Comparison of ENCODE assay signal across 13 mouse cellular contexts in the genomic region with DNA sequence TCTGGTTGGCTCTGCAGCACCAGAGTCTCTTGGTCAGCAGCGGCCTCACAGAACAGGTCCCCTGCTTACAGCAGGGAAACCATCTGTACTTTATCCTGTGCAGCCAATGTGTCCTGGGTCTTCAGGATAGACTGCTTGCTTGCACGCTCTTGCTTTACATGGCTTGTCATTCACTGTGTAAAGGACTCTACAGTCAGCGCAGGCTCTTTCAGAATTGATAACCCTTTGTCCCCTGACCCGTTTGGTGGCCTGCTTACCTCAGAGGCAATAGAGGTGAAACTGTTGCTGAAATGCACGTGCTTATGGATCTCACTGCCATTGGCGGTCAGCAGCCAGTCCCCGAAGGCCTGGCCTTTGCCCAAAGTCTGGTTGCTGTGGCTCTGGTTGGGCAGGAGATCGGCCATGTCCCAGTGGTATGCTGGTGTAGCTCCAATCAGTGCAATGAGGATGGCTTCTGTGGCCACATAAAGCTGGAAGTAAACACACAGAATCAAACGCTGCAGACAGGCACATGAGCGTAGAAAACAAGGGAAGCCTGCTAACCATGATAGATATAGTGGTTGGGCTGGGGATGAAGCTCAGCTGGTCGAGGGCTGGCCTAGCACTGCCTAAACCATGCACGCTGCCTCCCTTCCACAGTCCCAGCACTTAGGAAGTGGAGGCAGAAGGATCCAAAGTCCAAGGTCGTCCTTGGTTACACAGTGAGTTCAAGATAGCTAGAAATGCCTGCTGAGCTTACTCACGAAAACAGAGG. TPM values are rescaled to one million over a fixed set of nuclear protein-coding genes. Genes with fewer than 3 reads are reported as not detected.
DNase-seq lines count a peak whose midpoint lies in the region; ATAC-seq and TF ChIP-seq lines count a peak whose summit lies in the region.
"Had no signal": no experiment of that assay in that cellular context is flagged by ENCODE, and none has a peak within 500 bp of the region (broad histone marks: within the 10 kb centered on the region; RNA-seq: fewer than 3 reads in every experiment).

No protein-coding gene starts in this region.

- peak; percentile 36 for DNase-seq in kidney, postnatal 10 days
- no peak for DNase-seq in kidney, adult 2 months
- DNase-seq in brain, adult 2 months (ENCODE audit: low read depth, low spot score) = peak; percentile 51
- peak; percentile 26 for DNase-seq in cerebellum, adult 8-10 months
- peak; percentile 2 for DNase-seq in liver, embryonic 13.5 days
- DNase-seq in forebrain, embryonic 14.5 days (ENCODE audit: low spot score) = no peak
- DNase-seq in spleen, postnatal 36 days (ENCODE audit: low spot score in 2 of 2) = no peak
- DNase-seq: heart, postnatal 14 days; lung, postnatal 14 days; midbrain, embryonic 14.5 days had no signal

- no peak for TF ChIP-seq POLR2A in kidney, adult 2 months (IDR thresholded peaks at IDR 0.05; ENCODE audit: low read depth, low read length)

- ATAC-seq in liver, embryonic 13.5 days (ENCODE audit: low read depth) = peak; percentile 81
- ATAC-seq in forebrain, embryonic 14.5 days = no peak
- no peak for ATAC-seq in hindbrain, embryonic 16.5 days
- ATAC-seq: Patski had no signal

- H3K4me1 ChIP-seq in kidney, adult 2 months (ENCODE audit: control insufficient read depth, insufficient read depth, low read length) = no peaks in the 10 kb centered on the region
- H3K4me1 ChIP-seq in liver, embryonic 13.5 days (replicated peaks) = no peaks in the 10 kb centered on the region; the same call in 1 of the 2 replicates
- no peaks in the 10 kb centered on the region for H3K4me1 ChIP-seq in forebrain, embryonic 14.5 days (ENCODE audit: control insufficient read depth, insufficient read depth, low read length)
- H3K4me1 ChIP-seq in hindbrain, embryonic 16.5 days (ENCODE audit: control insufficient read depth, insufficient read depth, low read depth, low read length) = no peaks in the 10 kb centered on the region; the same call in 1 of the 2 replicates

- H3K27ac ChIP-seq in kidney, adult 2 months (ENCODE audit: insufficient read depth, low read depth, low read length) = no peak overlapping the region
- H3K27ac ChIP-seq in liver, embryonic 13.5 days = no peak overlapping the region; the same call in 1 of the 2 replicates
- no peak overlapping the region for H3K27ac ChIP-seq in forebrain, embryonic 14.5 days (ENCODE audit: low read depth, low read length)
- no peak overlapping the region; the same call in 1 of the 2 replicates for H3K27ac ChIP-seq in hindbrain, embryonic 16.5 days (ENCODE audit: low read depth, low read length)

- no peak overlapping the region for H3K4me2 ChIP-seq in liver, embryonic 13.5 days
- no peak overlapping the region for H3K4me2 ChIP-seq in forebrain, embryonic 14.5 days (ENCODE audit: low read length)
- no peak overlapping the region for H3K4me2 ChIP-seq in hindbrain, embryonic 16.5 days (ENCODE audit: low read length)

- H3K9me3 ChIP-seq in liver, embryonic 13.5 days (replicated peaks) = no peaks in the 10 kb centered on the region
- no peaks in the 10 kb centered on the region for H3K9me3 ChIP-seq in forebrain, embryonic 14.5 days (replicated peaks; ENCODE audit: control insufficient read depth, low read length)
- no peaks in the 10 kb centered on the region for H3K9me3 ChIP-seq in hindbrain, embryonic 16.5 days (ENCODE audit: control insufficient read depth, low read length)

- 87% methylated on average over 14 of the region's 14 CpGs for WGBS in kidney, adult 2 months
- 60% methylated on average over 14 of the region's 14 CpGs for WGBS in liver, embryonic 13.5 days (ENCODE audit: insufficient replicate concordance)
- WGBS in forebrain, embryonic 14.5 days = 86% methylated on average over 14 of the region's 14 CpGs
- 76% methylated on average over 14 of the region's 14 CpGs for WGBS in hindbrain, embryonic 16.5 days

- H3K27me3 ChIP-seq in kidney, adult 2 months (replicated peaks; ENCODE audit: control insufficient read depth, insufficient read depth, low read length) = no peaks in the 10 kb centered on the region
- H3K27me3 ChIP-seq in liver, embryonic 13.5 days = no peaks in the 10 kb centered on the region
- no peaks in the 10 kb centered on the region for H3K27me3 ChIP-seq in forebrain, embryonic 14.5 days (replicated peaks; ENCODE audit: control insufficient read depth, insufficient read depth, low read length)
- no peaks in the 10 kb centered on the region for H3K27me3 ChIP-seq in hindbrain, embryonic 16.5 days (replicated peaks; ENCODE audit: control insufficient read depth, insufficient read depth, low read length)
- H3K27me3 ChIP-seq: Patski had no signal

- no peak overlapping the region for H3K4me3 ChIP-seq in kidney, adult 2 months (ENCODE audit: insufficient read depth, low read depth, low read length)
- H3K4me3 ChIP-seq in liver, embryonic 13.5 days (replicated peaks) = no peak overlapping the region
- H3K4me3 ChIP-seq in forebrain, embryonic 14.5 days (ENCODE audit: low read depth, low read length) = no peak overlapping the region
- no peak overlapping the region for H3K4me3 ChIP-seq in hindbrain, embryonic 16.5 days (ENCODE audit: low read length)
- H3K4me3 ChIP-seq: erythroblast, embryonic 14.5 days had no signal

- no peak overlapping the region for H3K9ac ChIP-seq in liver, embryonic 13.5 days
- no peak overlapping the region for H3K9ac ChIP-seq in forebrain, embryonic 14.5 days (ENCODE audit: low read length)
- H3K9ac ChIP-seq in hindbrain, embryonic 16.5 days (ENCODE audit: low read depth, low read length) = no peak overlapping the region

- no peak for TF ChIP-seq CTCF in kidney, adult 2 months (conservative IDR thresholded peaks at IDR 0.05; ENCODE audit: insufficient read depth, insufficient read length, low read depth, low read length)

- no peaks in the 10 kb centered on the region for H3K36me3 ChIP-seq in kidney, adult 2 months (ENCODE audit: control insufficient read depth, insufficient read depth, low read length)
- H3K36me3 ChIP-seq in liver, embryonic 13.5 days = no peaks in the 10 kb centered on the region
- no peaks in the 10 kb centered on the region; the same call in 1 of the 2 replicates for H3K36me3 ChIP-seq in forebrain, embryonic 14.5 days (ENCODE audit: control insufficient read depth, insufficient read depth, low read length)
- no peaks in the 10 kb centered on the region for H3K36me3 ChIP-seq in hindbrain, embryonic 16.5 days (ENCODE audit: control insufficient read depth, insufficient read depth, low read length)

RNA-seq across cellular contexts. Expression of gene Slc22a15, which starts 9.0 kb away (rescaled TPM):
- 2.4 and 2.7 TPM in 2 replicates for polyA plus RNA-seq in kidney, adult 2 months (2012; rRNA removed)
- 1.3 and 1.6 TPM in 2 replicates for polyA plus RNA-seq in liver, embryonic 13.5 days (2015; fragmentation: Nextera tagmentation; extraction: Ambion mirVana)
- 4.0 and 4.4 TPM in 2 replicates for polyA plus RNA-seq in forebrain, embryonic 14.5 days (2014; fragmentation: Nextera tagmentation; extraction: Ambion mirVana)
- 4.5 and 5.4 TPM in 2 replicates for polyA plus RNA-seq in hindbrain, embryonic 16.5 days (2015; fragmentation: Nextera tagmentation; extraction: Ambion mirVana)
- polyA plus RNA-seq: erythroblast, embryonic 14.5 days had no signal

Comparison
In these comparisons a context has a peak if more than half of its experiments do, and no peak if none do; other contexts are left out.
1. DNase-seq: peak in kidney, postnatal 10 days (single experiment), brain, adult 2 months (single experiment), cerebellum, adult 8-10 months (single experiment) and liver, embryonic 13.5 days (single experiment); none in kidney, adult 2 months (single experiment), forebrain, embryonic 14.5 days (single experiment) and spleen, postnatal 36 days (0 of 2).